Mouse (Mus musculus): ENCODE data around the gene Cd300lb.

DNA sequence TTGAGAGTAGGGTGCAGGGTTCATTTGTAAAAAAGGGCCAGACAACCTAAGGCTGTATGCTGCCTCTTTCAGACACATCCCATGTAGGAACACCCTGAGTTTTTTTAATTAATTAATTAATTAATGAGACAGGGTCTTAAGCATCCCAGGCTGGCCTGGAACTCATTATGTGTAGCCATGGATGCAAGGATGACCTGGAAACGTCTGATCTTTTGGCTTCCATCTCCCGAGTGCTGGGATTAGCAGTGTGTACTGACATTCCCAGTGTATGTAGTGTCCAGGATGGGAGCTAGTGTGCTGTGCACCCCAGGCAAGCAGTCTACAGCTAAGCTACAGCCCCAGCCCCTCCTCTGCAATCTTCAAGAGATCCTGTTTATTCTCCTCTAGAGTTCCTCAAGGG, 57.6 kb downstream of the Cd300lb start:
- TF ChIP-seq CTCF (IDR thresholded peaks at IDR 0.05; ENCODE audit: borderline replicate concordance, extremely low read depth, insufficient read depth, insufficient read length) (no peak), POLR2A (IDR thresholded peaks at IDR 0.05; ENCODE audit: borderline replicate concordance, extremely low read depth, insufficient read depth, insufficient read length, poor library complexity, severe bottlenecking) (no peak)
